Mouse (Mus musculus): ENCODE results near the gene Agbl2. TPM values are rescaled to one million over a fixed set of nuclear protein-coding genes. Genes with fewer than 3 reads are reported as not detected.

The Agbl2 gene
- polyA plus RNA-seq, 1 experiment, result 5.0 TPM

DNA sequence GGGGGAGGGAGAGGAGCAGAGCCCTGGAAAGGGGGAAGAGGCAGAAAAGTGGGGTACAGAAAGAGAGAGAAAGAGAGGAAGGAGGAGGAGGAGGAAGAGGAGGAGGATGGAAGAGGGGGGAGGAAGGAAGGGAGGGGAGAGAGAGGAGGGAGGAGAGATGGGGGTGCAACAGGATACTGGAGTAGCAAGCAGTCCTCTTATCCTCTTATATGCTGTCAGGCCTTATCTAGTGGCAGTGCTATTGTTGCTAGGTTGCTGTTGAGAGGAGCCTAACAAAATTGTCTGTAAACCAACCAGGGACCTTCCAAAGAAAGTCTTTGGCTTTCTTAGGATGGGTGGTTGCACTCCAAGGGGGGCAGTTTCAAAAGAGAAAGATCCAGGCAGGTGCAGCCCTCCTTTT lies 96.9 kb downstream of the Agbl2 start:
- H3K4me1 ChIP-seq (ENCODE audit: control insufficient read depth, insufficient read depth, low read length), result no peaks in the 10 kb centered on the region
- H3K4me3 ChIP-seq (ENCODE audit: insufficient read depth, low read length), result no peak overlapping the region
- H3K27ac ChIP-seq (ENCODE audit: insufficient read depth, low read length), result no peak overlapping the region
- TF ChIP-seq CTCF (IDR thresholded peaks at IDR 0.05; ENCODE audit: borderline replicate concordance, insufficient read depth, low read length) (no peak), POLR2A (IDR thresholded peaks at IDR 0.05; ENCODE audit: low read depth, low read length) (no peak)

DNA sequence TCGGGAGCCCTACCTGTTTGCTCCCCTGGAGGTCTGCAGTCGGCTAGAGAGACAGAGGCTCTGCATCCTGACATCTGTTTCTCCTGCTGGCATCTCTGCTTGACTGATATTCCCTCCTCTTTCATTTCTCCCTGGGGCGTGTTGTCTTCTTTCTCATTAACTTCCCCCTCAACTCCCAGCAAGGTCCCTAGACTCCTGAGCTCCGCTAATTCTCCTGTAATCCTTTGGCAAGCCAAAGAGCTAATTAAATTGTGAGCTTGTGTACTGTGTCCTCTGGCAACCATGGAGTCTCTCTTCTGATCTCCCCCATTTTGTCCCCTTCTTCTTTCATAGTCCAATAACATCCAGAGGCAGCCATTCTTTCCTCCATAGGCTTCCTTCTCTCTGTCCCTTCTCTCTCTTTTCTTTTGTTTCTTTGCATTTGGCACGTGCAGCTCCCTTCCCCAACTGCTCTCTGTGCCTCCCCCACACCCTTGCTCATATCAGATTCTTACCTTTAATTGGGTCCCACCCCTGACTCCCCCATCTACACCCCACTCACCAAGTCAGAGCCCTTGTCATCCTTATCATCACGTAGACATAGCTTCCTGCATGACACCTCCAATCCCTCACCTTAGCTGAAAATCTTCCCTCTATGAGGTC lies 97.7 kb downstream of the Agbl2 start:
- no peak for TF ChIP-seq POLR2A (IDR thresholded peaks at IDR 0.05; ENCODE audit: low read depth, low read length)
- TF ChIP-seq CTCF (IDR thresholded peaks at IDR 0.05; ENCODE audit: borderline replicate concordance, insufficient read depth, low read length), result no peak
- H3K4me1 ChIP-seq (ENCODE audit: control insufficient read depth, insufficient read depth, low read length), result no peaks in the 10 kb centered on the region
- H3K4me3 ChIP-seq (ENCODE audit: insufficient read depth, low read length), result no peak overlapping the region
- H3K27ac ChIP-seq (ENCODE audit: insufficient read depth, low read length), result no peak overlapping the region

DNA sequence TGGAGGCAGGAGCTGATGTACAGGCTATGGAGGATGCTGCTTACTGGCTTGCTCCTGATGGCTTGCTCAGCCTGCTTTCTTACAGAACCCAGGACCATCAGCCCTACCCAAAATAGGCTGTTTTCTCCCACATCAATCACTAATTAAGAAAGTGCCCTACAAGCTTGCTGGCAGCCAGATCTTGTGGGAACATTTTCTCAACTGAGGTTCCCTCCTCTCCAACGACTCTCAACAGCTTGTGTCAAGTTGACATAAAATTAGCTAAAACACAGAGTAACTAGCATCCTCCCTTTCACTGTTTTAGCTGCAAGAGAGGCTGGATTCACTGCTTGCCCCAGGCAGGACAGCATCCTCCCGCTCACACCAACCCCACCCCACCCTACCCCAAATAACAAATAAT lies 99.3 kb downstream of the Agbl2 start:
- Histone ChIP-seq H3K4me3 (ENCODE audit: insufficient read depth, low read length) (no peak overlapping the region), H3K4me1 (ENCODE audit: control insufficient read depth, insufficient read depth, low read length) (no peaks in the 10 kb centered on the region), H3K27ac (ENCODE audit: insufficient read depth, low read length) (no peak overlapping the region)
- TF ChIP-seq POLR2A (IDR thresholded peaks at IDR 0.05; ENCODE audit: low read depth, low read length), result no peak
- TF ChIP-seq CTCF (IDR thresholded peaks at IDR 0.05; ENCODE audit: borderline replicate concordance, insufficient read depth, low read length), result no peak

Other genes with a start within 250 kb of the Agbl2 start
- gene Ptprj, start 202.1 kb upstream of the Agbl2 start, polyA plus RNA-seq (2011; ENCODE audit: insufficient read length, low read depth, missing spikeins), result 8.0 and 9.9 TPM in 2 replicates
- gene Nup160, start 105.5 kb upstream of the Agbl2 start, polyA plus RNA-seq (2011; ENCODE audit: insufficient read length, low read depth, missing spikeins), result 52.3 and 52.8 TPM in 2 replicates
- 61.9 and 83.1 TPM in 2 replicates for gene Fnbp4, start 37.4 kb upstream of the Agbl2 start, polyA plus RNA-seq (2011; ENCODE audit: insufficient read length, low read depth, missing spikeins)
- gene Mtch2, start 64.4 kb downstream of the Agbl2 start, polyA plus RNA-seq (2011; ENCODE audit: insufficient read length, low read depth, missing spikeins), result 236 and 266 TPM in 2 replicates
- 0.77 and 0.81 TPM in 2 replicates for gene C1qtnf4, start 103.1 kb downstream of the Agbl2 start, polyA plus RNA-seq (2011; ENCODE audit: insufficient read length, low read depth, missing spikeins)
- gene Kbtbd4, start 122.0 kb downstream of the Agbl2 start, polyA plus RNA-seq (2011; ENCODE audit: insufficient read length, low read depth, missing spikeins), result 18.2 and 21.9 TPM in 2 replicates
- 99.4 and 118 TPM in 2 replicates for gene Ndufs3, start 122.1 kb downstream of the Agbl2 start, polyA plus RNA-seq (2011; ENCODE audit: insufficient read length, low read depth, missing spikeins)
- gene Celf1, start 157.7 kb downstream of the Agbl2 start, polyA plus RNA-seq (2011; ENCODE audit: insufficient read length, low read depth, missing spikeins), result 80.6 and 90.6 TPM in 2 replicates